Mouse (Mus musculus) adrenal gland, postnatal 25 days (tissue): ENCODE results near the gene Acadvl. TPM values are rescaled to one million over a fixed set of nuclear protein-coding genes. Genes with fewer than 3 reads are reported as not detected.

Source experiments
- DNase-seq: peaks from one replicate; pipeline ENCODE4 v3.0.0; 2021; ENCODE audit warnings: mixed read lengths
- total RNA-seq: library from RNA; stranded (reverse); gene quantifications from 2 replicates; pipeline ENCODE4 v1.2.3, GENCODE M21; 2021

Acadvl gene
- total RNA-seq, 1 experiment from 2014 or later = 391 TPM

GRCm38 (mm10) chr11:70001865-70002264 lies 13.3 kb downstream of the Acadvl start:
- no peak for DNase-seq

GRCm38 (mm10) chr11:70001159-70001558 lies 14.1 kb downstream of the Acadvl start:
- no peak for DNase-seq

- peak; percentile 92 for DNase-seq
Measured at GRCm38 (mm10) chr11:70000396-70000898, 14.8 kb downstream of the Acadvl start, which contains the start of gene Dvl2. TSS of gene Dvl2 (plus strand) at chr11:70000595.

- DNase-seq = no peak
Measured at GRCm38 (mm10) chr11:69999666-70000065, 15.5 kb downstream of the Acadvl start.

- DNase-seq = no peak
Measured at GRCm38 (mm10) chr11:69998567-69999491, 16.4 kb downstream of the Acadvl start.

- peak; percentile 95 for DNase-seq
Measured at GRCm38 (mm10) chr11:69997070-69997509, 18.1 kb downstream of the Acadvl start.

- peak; percentile 68 for DNase-seq
Measured at GRCm38 (mm10) chr11:69996161-69997061, 18.8 kb downstream of the Acadvl start.

- peak; percentile 96 for DNase-seq
Measured at GRCm38 (mm10) chr11:69995391-69995960, 19.7 kb downstream of the Acadvl start, which contains the start of gene Phf23. TSS of gene Phf23 (plus strand) at chr11:69995777.

- no peak for DNase-seq
Measured at GRCm38 (mm10) chr11:69994401-69995090, 20.7 kb downstream of the Acadvl start.

GRCm38 (mm10) chr11:69992932-69993331 lies 22.3 kb downstream of the Acadvl start:
- no peak for DNase-seq

- no peak for DNase-seq
Measured at GRCm38 (mm10) chr11:69992396-69992795, 22.8 kb downstream of the Acadvl start.

- no peak for DNase-seq
Measured at GRCm38 (mm10) chr11:69991711-69992110, 23.5 kb downstream of the Acadvl start.

GRCm38 (mm10) chr11:69990850-69991691 lies 24.1 kb downstream of the Acadvl start, which contains the start of gene Gabarap:
TSS of gene Gabarap (plus strand) at chr11:69991143.
- DNase-seq = peak; percentile 96

GRCm38 (mm10) chr11:69989949-69990348 lies 25.3 kb downstream of the Acadvl start:
- no peak for DNase-seq

- no peak for DNase-seq
Measured at GRCm38 (mm10) chr11:69984431-69984830, 30.8 kb downstream of the Acadvl start.

- no peak for DNase-seq
Measured at GRCm38 (mm10) chr11:69983377-69983776, 31.8 kb downstream of the Acadvl start.

- no peak for DNase-seq
Measured at GRCm38 (mm10) chr11:69982877-69983276, 32.3 kb downstream of the Acadvl start.

GRCm38 (mm10) chr11:69982225-69982624 lies 33.0 kb downstream of the Acadvl start, which contains the start of gene Elp5:
TSS of gene Elp5 (minus strand) at chr11:69982517.
- no peak for DNase-seq

- DNase-seq = no peak
Measured at GRCm38 (mm10) chr11:69981141-69981762, 34.0 kb downstream of the Acadvl start, which contains the start of gene Ctdnep1. TSS of gene Ctdnep1 (plus strand) at chr11:69981156.
